Mouse (Mus musculus) retina, embryonic 14.5 days (tissue): Measurements from ENCODE around the gene Gm4553.
"Not testable (repeated sequence)": the region's sequence is repeated elsewhere in the genome, so short reads cannot be mapped to it uniquely, and the experiment has no call there.

Experiments
- DNase-seq: peaks from one replicate; pipeline ENCODE4 v3.0.0-alpha.2; 2015; ENCODE audit warnings: low spot score

The Gm4553 gene

DNA sequence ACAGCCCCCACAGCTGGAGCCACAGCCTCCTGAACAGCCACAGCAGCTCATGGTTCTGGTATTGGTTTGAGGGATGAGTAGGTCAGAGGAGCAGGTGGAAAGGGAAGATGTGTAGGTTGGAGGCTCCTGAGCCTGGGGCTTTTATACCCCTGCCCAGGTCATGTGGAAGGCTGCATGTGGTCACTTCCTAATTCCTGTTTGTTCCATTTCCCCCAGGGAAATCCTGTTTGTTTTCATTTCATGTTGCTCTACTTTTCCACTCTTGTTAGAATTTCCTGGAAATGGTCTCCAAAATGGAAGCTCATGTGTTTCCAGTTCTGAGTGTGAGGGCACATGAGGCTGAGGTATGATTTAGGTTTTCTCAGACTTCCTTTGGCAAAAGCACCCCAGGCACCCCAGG lies at the start of gene Gm4553:
Gm4553 (minus strand) TSS at position 101 of the 400 bp plus-strand sequence.
- not testable (repeated sequence) for DNase-seq

DNA sequence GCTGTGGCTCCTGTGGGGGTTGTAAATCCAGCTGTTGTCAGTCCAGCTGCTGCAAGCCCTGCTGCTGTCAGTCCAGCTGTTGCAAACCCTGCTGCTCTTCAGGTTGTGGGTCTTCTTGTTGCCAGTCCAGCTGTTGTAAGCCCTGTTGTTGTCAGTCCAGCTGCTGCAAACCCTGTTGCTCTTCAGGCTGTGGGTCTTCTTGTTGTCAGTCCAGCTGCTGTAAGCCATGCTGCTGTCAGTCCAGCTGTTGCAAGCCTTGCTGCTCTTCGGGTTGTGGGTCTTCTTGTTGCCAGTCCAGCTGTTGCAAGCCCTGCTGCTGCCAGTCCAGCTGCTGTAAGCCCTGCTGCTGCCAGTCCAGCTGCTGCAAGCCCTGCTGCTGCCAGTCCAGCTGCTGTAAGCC lies 46.6 kb upstream of the Gm4553 start:
- DNase-seq = not testable (repeated sequence)

DNA sequence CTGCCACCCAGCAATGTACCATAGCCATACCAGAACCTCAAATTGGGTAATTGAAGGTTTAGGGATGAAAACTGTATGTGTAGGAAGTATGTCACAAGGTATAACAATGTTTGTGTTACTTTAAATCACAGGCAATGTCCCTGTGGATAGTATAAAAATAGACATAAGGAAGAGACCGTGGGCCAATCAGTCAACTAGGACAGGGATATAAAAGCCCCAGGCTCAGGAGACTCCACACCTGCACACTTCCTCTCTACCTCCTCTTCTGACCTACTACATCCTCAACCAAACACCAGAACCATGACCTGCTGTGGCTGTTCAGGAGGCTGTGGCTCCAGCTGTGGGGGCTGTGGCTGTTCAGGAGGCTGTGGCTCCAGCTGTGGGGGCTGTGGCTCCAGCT lies 46.0 kb upstream of the Gm4553 start, which contains the start of gene Gm7579:
Gm7579 (plus strand) TSS at position 301 of the 400 bp plus-strand sequence.
- DNase-seq = no peak

DNA sequence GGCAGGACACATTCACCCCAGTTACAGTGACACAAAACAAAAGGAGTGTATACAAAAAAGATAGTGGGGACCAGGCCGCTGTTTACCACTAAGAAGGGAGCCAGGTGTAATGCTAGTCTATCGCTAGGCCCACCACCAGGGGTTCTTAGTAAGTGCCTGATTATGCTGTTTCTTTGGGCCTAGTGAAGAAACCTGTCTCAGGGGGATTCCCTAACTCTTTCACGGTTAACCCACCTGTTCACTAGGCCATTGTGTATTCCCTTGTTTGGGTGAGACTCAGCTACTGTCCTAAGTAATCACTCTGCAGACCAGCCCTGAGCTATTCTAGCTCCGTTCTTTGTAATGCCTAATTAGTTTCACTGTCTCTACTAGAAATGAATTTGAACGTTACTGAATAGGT lies 41.4 kb upstream of the Gm4553 start:
- not testable (repeated sequence) for DNase-seq

DNA sequence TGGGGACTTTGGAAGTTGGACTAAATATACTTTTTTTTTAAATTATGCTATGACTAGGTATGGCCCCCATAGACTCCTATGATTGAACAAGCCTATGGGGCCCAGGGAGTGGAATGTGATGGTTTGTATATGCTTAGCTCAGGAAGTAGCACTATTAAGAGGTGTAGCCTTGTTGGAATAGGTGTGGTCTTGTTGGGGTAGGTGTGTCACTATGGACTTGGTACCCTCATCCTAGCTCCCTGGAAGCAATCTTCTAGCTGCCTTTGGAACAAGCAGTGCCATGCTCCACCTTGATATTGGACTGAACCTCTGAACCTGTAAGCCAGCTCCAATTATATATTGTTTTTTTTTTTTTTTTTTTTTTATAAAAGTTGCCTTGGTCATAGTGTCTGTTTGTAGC lies 39.9 kb upstream of the Gm4553 start:
- DNase-seq = no peak

DNA sequence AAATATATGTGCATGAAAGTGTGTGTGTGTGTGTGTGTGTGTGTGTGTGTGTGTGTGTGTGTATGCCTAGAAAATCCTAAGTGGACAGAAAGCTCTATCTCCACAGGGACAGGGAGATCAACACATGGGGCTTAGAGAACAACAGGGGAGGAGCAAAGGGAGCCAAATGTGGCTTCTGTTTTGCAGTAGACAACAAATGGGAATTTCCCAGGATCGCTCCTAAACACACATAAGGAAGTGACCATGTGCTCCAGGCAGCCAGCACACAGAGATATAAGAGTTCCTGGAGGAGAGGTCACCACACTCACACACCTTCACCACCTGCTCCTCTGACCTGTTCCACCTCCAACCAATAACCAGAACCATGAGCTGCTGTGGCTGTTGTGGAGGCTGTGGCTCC lies 35.5 kb upstream of the Gm4553 start, which contains the start of gene Krtap5-3:
Krtap5-3 (plus strand) TSS at position 301 of the 400 bp plus-strand sequence.
- no peak for DNase-seq

DNA sequence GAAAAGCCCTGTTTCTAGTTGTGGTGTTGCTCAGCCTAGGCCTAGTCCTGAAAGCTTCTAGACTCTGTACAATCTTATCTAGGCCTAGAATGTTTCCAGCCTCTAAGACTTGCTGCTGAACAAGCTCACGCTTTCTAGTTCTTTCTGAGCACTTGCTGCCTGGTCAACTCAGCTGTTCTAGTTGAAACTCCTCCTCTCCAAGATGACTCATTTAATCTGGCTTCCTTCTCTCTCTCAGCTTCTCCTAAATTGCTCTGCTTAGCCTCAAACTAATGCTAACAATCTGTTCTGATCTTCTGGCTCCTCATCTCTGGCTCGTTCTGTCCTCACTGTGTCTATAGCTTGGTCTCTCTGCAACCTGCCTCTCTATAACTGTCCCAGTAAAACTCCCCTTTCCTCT lies 33.2 kb upstream of the Gm4553 start:
- no peak for DNase-seq

DNA sequence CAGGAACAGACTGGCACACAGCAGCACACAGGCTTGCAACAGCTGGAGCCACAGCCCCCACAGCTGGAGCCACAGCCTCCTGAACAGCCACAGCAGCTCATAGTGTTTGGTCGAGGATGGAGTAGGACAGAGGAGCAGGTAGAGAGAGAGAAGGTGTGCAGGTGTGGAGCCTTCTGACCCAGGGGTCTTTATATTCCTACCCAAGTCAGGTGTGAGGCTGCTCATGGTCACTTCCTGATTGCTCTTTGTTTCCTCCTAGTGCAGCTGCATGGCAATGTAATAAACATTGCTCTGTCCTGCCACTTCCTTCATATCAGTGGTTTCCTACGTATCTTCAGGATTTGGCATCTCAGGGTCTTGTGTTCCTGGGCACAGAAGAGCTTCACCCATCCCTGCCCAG lies 24.8 kb upstream of the Gm4553 start, which contains the start of gene Gm10153:
Gm10153 (minus strand) TSS at position 101 of the 400 bp plus-strand sequence.
- DNase-seq = no peak

DNA sequence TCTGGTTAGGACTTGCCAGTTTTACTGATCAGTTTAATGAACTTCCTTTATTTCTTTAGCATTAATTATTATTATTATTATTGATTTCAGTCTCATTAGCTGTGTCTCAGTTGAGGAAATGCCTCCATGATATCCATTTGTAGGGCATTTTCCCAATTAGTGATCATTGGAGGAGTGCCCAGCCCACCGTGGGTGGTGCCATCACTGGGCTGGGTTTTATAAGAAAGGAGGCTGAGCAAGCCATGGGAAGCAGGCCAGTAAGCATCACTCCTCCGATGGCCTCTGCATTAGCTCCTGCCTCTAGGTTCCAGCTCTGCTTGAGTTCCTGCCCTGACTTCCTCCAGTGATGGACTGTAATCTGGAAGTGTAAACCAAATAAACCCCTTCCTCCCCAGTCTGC lies 22.6 kb upstream of the Gm4553 start:
- no peak for DNase-seq

DNA sequence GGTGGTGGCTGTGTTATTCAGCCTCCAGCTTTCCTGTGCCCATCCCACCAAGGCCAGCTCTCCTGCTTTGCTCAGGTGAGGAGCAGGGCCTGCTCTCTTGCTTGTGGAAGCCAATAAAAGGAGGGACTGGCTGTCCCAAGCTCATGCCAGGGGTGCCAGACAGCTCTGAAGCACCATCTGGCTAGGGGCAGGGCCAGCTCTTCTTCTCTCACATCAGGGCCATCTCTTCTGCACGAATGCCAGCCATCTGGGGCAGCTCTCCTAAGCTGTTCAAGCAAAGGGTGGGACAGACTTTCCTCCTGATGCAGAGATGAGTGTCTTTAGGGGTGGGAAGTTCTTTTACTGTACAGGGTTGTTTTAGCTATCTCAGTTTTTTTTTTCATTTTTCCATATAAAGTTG lies 15.5 kb upstream of the Gm4553 start:
- no peak for DNase-seq

DNA sequence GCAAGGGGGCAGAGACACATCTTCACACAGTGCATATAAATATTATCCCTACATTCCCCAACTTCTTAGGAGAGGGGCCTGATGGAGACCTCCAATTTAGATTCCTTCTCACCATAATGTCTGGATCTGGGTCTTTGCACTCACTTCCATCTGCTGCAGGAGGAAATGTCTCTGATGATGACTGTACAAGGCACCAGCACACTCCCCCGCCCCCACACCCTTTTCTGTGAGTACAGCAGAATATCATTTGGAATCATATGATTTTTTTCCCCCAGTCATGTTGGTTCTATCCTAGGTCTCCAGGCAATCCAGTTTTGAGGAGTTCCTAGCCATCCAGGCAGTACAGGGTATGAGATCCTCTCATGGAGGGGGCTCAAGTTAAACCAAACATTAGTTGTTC lies 13.1 kb upstream of the Gm4553 start:
- no peak for DNase-seq

DNA sequence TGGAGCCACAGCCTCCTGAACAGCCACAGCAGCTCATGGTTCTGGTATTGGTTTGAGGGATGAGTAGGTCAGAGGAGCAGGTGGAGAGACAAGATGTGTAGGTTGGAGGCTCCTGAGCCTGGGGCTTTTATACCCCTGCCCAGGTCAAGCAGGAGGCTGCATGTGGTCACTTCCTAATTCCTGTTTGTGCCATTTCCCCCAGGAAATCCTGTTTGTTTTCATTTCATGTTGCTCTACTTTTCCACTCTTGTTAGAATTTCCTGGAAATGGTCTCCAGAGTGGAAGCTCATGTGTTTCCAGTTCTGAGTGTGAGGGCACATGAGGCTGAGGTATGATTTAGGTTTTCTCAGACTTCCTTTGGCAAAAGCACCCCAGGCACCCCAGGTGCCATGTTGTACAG lies 10.4 kb upstream of the Gm4553 start, which contains the start of gene Krtap5-2:
Krtap5-2 (minus strand) TSS at position 101 of the 400 bp plus-strand sequence.
- DNase-seq = not testable (repeated sequence)

DNA sequence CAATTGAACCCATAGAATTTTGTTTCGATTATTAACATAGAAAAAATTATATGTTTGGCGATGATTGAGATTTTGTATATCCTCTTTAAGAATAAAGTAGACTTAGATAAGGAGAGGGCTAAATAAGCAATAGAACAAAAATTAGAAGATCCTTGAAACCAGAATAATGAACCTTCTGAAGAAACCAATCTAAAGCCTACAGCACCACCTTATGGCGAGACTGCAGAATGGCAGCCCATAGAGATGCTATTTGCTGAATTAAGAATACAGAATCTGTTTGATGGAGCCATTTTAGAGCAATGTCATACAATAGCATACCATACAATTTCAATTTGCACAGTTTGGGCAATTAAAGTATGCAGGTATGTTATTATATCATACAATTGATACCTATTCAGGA lies 4.3 kb upstream of the Gm4553 start:
- peak; percentile 69 for DNase-seq

DNA sequence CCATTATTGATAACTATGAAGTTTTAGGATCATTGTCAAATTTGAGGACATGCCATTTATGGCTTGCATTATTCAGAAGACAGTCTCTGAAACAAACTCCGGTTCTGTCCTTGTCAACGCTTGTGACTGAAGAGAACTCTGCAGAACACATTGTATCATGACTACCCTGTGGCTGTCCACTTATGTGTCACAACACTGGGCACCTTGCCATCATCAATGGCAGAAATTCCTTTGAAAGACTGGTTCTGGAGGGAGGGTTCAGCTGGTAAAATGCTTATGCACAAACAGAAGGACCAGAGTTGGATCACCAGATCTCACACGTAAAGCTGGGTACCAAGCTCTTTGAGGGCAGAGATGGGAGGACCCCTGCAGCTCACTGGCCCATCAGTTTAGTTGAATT lies 6.2 kb downstream of the Gm4553 start:
- DNase-seq = no peak

DNA sequence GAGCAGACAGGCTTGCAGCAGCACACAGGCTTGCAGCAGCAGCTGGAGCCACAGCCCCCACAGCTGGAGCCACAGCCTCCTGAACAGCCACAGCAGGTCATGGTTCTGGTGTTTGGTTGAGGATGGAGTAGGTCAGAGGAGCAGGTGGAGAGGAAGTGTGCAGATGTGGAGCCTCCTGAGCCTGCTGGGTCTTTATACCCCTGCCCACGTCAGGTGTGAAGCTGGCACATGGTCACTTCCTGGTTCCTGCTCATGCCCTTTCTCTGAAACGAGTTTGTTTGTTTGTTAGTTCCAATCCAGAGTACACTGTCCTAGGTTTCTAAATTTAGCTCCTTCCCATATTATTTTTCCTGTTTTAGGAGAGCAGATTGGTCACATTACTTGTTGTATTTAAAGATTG lies 8.5 kb downstream of the Gm4553 start, which contains the start of gene Gm29735:
Gm29735 (minus strand) TSS at position 101 of the 400 bp plus-strand sequence.
- DNase-seq = not testable (repeated sequence)

DNA sequence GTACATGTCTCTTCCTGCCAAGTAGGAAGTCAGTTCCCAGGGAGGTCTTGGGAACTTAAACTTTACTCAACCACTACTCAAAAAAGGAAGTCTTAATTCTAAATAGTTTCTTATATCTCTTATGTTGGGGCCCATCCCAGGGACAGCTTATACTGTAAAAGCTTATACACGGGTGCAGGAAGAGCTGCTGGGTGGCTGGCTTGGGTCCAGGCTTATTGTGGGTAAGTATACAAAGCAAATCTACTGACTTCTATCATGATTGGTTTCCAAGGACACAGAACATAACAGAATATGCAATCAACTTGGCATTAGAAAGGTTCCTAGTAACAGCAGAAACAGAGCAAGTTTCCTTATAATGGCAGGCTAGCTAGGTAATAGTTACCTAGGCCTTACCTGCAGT lies 10.2 kb downstream of the Gm4553 start:
- DNase-seq = no peak

DNA sequence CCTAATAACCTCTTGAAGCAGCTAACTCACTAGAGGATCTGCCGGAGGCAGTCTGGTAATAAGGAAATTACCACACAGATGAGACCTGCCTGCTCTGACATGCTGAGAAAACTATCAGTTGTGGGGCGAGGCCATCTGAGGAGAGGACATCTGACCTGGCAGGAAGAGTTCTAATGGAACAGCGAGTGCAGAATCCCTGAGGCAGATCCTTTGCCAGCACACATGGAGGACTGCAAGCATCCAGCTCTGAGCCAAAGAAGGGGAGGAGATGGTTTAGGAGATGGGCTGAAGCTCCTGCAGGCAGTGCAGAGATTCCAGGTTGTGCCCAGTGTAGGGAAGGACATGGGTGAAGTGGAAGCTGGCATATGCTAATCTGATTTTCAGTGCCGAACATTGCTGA lies 13.3 kb downstream of the Gm4553 start:
- DNase-seq = no peak

DNA sequence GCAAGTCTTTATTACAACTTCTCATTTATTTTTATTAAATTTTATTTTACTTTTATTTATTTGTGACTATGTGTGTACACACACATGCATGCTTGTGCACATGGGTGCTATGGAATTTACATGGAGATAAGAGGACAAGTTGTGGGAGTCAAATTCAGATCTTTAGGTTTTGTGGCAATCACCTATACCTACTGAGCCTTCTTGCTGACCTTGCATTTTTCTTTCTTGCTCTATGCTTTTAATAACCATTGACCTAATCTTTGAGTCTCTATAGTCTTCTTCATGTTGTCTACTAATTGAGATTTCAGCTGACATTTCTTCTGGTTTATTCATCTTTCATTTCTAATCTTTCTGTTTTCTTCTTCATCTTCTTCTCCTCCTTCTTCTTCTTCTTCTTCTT lies 16.9 kb downstream of the Gm4553 start:
- no peak for DNase-seq

DNA sequence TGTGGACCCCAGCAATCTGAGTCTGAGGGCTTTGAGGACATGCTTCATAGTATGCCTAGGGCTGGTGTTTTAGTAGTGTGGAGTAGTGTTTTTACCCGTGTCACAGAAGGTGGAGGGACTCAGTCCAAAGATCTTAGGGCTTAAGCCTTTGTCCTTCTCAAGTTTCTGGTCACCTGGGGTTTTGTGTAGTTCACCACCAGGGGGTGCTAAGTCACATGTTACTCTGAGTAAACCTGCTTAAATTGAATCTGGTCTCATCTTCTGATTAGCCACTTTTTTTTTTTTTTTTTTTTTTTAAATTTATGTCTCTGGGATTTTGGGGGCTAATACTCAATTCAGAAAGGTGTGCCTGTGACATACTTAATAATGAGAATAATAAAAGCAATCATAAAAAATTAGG lies 19.5 kb downstream of the Gm4553 start:
- peak; percentile 84 for DNase-seq

DNA sequence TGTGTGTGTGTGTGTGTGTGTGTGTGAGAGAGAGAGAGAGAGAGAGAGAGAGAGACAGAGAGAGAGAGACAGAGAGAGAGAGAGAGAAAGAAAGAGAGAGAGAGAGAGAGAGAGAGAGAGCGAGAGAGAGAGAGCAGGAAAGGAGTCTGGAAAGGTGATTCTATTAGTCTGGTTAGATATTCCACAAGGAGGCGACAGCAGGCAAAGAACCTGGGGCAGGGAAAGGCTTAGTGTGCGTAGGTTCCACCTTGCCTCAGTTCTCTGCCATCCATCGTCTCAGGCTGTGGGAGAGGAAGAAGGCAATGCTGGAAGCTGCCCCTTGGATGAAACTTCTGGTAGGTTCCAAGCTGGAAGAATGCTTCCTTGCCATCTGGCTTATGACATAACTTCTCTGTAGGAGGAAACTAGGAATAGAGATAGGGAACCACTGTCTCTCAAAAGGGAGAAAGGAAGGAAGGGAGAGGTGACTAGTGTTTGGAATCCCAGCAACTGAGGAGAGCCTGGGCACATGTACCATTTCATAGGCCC lies 20.1 kb downstream of the Gm4553 start:
- DNase-seq = no peak

DNA sequence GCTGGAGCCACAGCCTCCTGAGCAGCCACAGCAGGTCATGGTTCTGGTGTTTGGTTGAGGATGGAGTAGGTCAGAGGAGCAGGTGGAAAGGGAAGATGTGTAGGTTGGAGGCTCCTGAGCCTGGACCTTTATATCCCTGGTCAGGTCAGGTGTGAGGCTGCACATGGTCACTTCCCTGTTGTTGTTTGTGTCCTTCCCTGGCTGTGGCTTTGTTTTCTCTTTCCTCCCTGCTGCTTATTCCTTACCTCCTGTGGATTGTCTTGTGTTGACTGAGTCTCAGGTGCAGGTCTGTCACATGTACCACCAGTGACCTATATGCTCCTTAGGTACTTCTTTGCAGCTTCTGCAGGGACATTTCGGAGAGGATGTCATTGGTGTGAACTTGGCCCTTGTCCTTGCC lies 21.0 kb downstream of the Gm4553 start, which contains the start of gene Gm45337:
Gm45337 (minus strand) TSS at position 101 of the 400 bp plus-strand sequence.
- no peak for DNase-seq

DNA sequence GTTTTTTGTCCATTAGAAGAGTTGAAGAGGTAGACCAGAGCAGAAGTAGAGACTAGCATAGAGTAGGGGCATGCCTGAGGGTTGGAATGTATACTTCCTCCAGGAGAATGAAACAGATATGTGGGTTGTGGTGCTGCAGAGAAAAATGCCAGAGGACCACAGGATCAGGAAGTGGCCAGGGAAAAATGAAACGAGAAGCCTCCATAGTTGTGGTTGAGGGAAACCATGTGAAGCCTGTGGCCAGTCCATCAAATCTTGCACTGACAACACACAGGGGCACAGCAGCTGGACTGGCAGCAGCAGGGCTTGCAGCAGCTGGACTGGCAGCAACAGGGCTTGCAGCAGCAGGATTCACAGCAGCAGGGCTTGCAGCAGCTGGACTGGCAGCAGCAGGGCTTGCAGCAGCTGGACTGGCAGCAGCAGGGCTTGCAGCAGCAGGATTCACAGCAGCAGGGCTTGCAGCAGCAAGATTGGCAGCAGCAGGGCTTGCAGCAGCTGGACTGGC lies 22.0 kb downstream of the Gm4553 start:
- DNase-seq = not testable (repeated sequence)

DNA sequence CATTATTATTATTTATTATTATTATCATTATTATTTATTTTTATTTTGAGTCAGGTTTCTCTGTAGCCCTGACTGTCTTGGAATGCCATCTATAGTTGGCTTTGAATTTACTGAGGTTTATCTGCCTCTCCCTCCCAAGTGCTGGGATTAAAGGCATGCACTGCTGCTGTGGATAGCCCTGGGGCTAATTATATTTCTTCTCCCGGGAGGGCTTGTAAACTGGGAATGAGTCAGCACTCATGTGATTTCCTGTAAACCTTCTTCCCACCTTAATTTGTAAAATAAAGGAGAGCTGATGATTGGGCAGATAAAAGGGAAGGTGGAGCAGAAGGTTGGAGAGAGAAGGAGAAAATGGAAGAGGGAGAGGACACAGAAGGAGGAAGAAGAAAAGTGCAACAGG lies 24.8 kb downstream of the Gm4553 start:
- no peak for DNase-seq

DNA sequence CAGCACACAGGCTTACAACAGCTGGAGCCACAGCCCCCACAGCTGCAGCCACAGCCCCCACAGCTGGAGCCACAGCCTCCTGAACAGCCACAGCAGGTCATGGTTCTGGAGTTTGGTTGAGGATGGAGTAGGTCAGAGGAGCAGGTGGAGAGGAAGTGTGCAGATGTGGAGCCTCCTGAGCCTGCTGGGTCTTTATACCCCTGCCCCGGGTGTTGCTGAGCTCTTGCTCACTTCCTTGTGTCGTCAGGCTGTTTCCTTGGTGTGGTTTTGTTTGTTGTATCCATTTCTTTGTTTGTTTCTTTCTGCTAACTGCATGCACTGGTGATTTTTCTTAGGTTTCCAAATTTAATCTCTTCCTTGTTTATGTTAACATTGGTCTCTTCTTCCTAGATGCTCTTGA lies 29.6 kb downstream of the Gm4553 start, which contains the start of gene Gm39115:
Gm39115 (minus strand) TSS at position 101 of the 400 bp plus-strand sequence.
- not testable (repeated sequence) for DNase-seq
